Mouse (Mus musculus) olfactory bulb, adult 2 months (tissue): ENCODE measurements around the gene Lmod3. TPM values are rescaled to one million over a fixed set of nuclear protein-coding genes. Genes with fewer than 3 reads are reported as not detected.

Experiments used
- H3K27ac ChIP-seq: fragments of 200-500 bp; 2 replicates; pipeline ENCODE4 v1.5.1; 2012; ENCODE audit warnings: low read depth, low read length; ENCODE audit not compliant: insufficient read depth
- H3K4me1 ChIP-seq: fragments of 200-500 bp; 2 replicates; pipeline ENCODE4 v1.6.1; 2012; ENCODE audit warnings: low read length; ENCODE audit not compliant: control insufficient read depth, insufficient read depth
- H3K4me3 ChIP-seq: fragments of 200-500 bp; 2 replicates; pipeline ENCODE4 v1.5.1; 2012; ENCODE audit warnings: mild to moderate bottlenecking, low read depth, low read length, moderate library complexity; ENCODE audit not compliant: insufficient read depth
- CTCF ChIP-seq: fragments of 200-500 bp; IDR thresholded peaks from 2 replicates; pipeline ENCODE4 v1.5.1; 2012; ENCODE audit warnings: low read depth, mild to moderate bottlenecking, low read length, moderate library complexity; ENCODE audit not compliant: insufficient read depth
- POLR2A ChIP-seq: fragments of 200-500 bp; IDR thresholded peaks from 2 replicates; pipeline ENCODE4 v1.6.1; 2012; ENCODE audit warnings: mild to moderate bottlenecking, low read depth, low read length, moderate library complexity; ENCODE audit not compliant: insufficient read depth
- WGBS: fragments of 180-500 bp; shearing (Covaris S2); methylation state at CpG from one replicate; pipeline ENCODE4 v1.1.7; 2018; 5-methylcytosine and 5-hydroxymethylcytosine counted together
- polyA plus RNA-seq: library from polyadenylated mRNA; stranded (reverse); fragments of >200 nt; gene quantifications from 2 replicates; pipeline ENCODE4 v1.2.4, GENCODE M21; 2012; ENCODE audit warnings: low replicate concordance; ENCODE audit not compliant: missing spikeins, insufficient read depth, insufficient read length

Gene Lmod3
- not detected in 2 replicates for polyA plus RNA-seq

- TF ChIP-seq CTCF (no peak), POLR2A (no peak)
- no peak within 1 kb of the TSS for H3K27ac ChIP-seq
- 39% methylated on average over 9 of the region's 9 CpGs for WGBS
- peaks cover 6% of the 10 kb centered on the region for H3K4me1 ChIP-seq
- no peak within 1 kb of the TSS for H3K4me3 ChIP-seq
Observed at GRCm38 (mm10) chr6:97252711-97253221, at the start of gene Lmod3. Gene Lmod3, minus strand, starts transcription at chr6:97252759.

GRCm38 (mm10) chr6:97302303-97302702 lies 49.7 kb upstream of the Lmod3 start:
- Histone ChIP-seq H3K4me1 (no peaks in the 10 kb centered on the region), H3K27ac (no peak overlapping the region), H3K4me3 (no peak overlapping the region)
- 35% methylated on average over 7 of the region's 7 CpGs for WGBS
- no peak for TF ChIP-seq POLR2A
- no peak for TF ChIP-seq CTCF

- 87% methylated on average over 6 of the region's 6 CpGs for WGBS
- Histone ChIP-seq H3K4me1 (no peaks in the 10 kb centered on the region), H3K27ac (no peak overlapping the region), H3K4me3 (no peak overlapping the region)
- no peak for TF ChIP-seq POLR2A
- TF ChIP-seq CTCF = no peak
Observed at GRCm38 (mm10) chr6:97300659-97301058, 48.1 kb upstream of the Lmod3 start.

GRCm38 (mm10) chr6:97300180-97300579 lies 47.6 kb upstream of the Lmod3 start:
- no peaks in the 10 kb centered on the region for H3K4me1 ChIP-seq

GRCm38 (mm10) chr6:97297151-97297550 lies 44.6 kb upstream of the Lmod3 start:
- WGBS = 85% methylated on average over 3 of the region's 3 CpGs

More at GRCm38 (mm10) chr6:97300180-97300579, 47.6 kb upstream of the Lmod3 start:
- no peak overlapping the region for H3K4me3 ChIP-seq
- TF ChIP-seq POLR2A = no peak
- no peak for TF ChIP-seq CTCF
- 94% methylated on average over 6 of the region's 6 CpGs for WGBS
- no peak overlapping the region for H3K27ac ChIP-seq

GRCm38 (mm10) chr6:97295866-97296527 lies 43.4 kb upstream of the Lmod3 start:
- H3K4me1 ChIP-seq = peaks cover 5% of the 10 kb centered on the region
- H3K4me3 ChIP-seq = no peak overlapping the region
- WGBS = 93% methylated on average over 21 of the region's 21 CpGs
- no peak for TF ChIP-seq CTCF
- TF ChIP-seq POLR2A = no peak
- no peak overlapping the region for H3K27ac ChIP-seq

More at GRCm38 (mm10) chr6:97297151-97297550, 44.6 kb upstream of the Lmod3 start:
- H3K4me3 ChIP-seq = no peak overlapping the region
- no peak overlapping the region for H3K27ac ChIP-seq
- TF ChIP-seq CTCF (no peak), POLR2A (no peak)
- no peaks in the 10 kb centered on the region for H3K4me1 ChIP-seq

GRCm38 (mm10) chr6:97295416-97295815 lies 42.9 kb upstream of the Lmod3 start:
- no peak overlapping the region for H3K27ac ChIP-seq
- no peak overlapping the region for H3K4me3 ChIP-seq
- TF ChIP-seq POLR2A = no peak
- no peak for TF ChIP-seq CTCF
- WGBS = 95% methylated on average over 9 of the region's 9 CpGs
- H3K4me1 ChIP-seq = peaks cover 5% of the 10 kb centered on the region

- 88% methylated on average over 12 of the region's 12 CpGs for WGBS
- peaks cover 5% of the 10 kb centered on the region for H3K4me1 ChIP-seq
- no peak overlapping the region for H3K27ac ChIP-seq
- no peak for TF ChIP-seq POLR2A
- no peak for TF ChIP-seq CTCF
- H3K4me3 ChIP-seq = no peak overlapping the region
Observed at GRCm38 (mm10) chr6:97293667-97294569, 41.4 kb upstream of the Lmod3 start.

GRCm38 (mm10) chr6:97292894-97293293 lies 40.3 kb upstream of the Lmod3 start:
- TF ChIP-seq CTCF (no peak), POLR2A (no peak)
- 87% methylated on average over 5 of the region's 5 CpGs for WGBS
- H3K4me3 ChIP-seq = no peak overlapping the region
- no peak overlapping the region for H3K27ac ChIP-seq
- peaks cover 5% of the 10 kb centered on the region for H3K4me1 ChIP-seq
